Mouse (Mus musculus): ENCODE results near the gene Sf3b1. TPM values are rescaled to one million over a fixed set of nuclear protein-coding genes. Genes with fewer than 3 reads are reported as not detected.

The Sf3b1 gene
- total RNA-seq, 1 experiment = 164 TPM

- H3K27ac ChIP-seq (ENCODE audit: insufficient read depth, low read depth, low read length, poor library complexity, severe bottlenecking) = no peak overlapping the region
- H3K4me3 ChIP-seq (ENCODE audit: insufficient read depth in 1 of 2, low read depth in 1 of 2, low read length in 2 of 2, poor library complexity in 1 of 2, severe bottlenecking in 1 of 2) = no peak overlapping the region
- in situ Hi-C loops (cut with MboI; ENCODE audit: low sequenced_read_pairs in 2 of 2, unreplicated experiment in 2 of 2) = loop anchor here in 1 of 2 experiments (10.0 to 25.0 kb wide), 2 partner anchors 137 to 310 kb away; no protein-coding TSS in a partner anchor
- no peaks in the 10 kb centered on the region for H3K4me1 ChIP-seq (ENCODE audit: control insufficient read depth in 2 of 2, insufficient read depth in 2 of 2, low read length in 2 of 2, poor library complexity in 1 of 2)
- no peak for DNase-seq (ENCODE audit: low read depth, low spot score)
- no peak for TF ChIP-seq ZNF384 (IDR thresholded peaks at IDR 0.05; ENCODE audit: low read depth, low read length)
- no peak for TF ChIP-seq HCFC1 (IDR thresholded peaks at IDR 0.05; ENCODE audit: borderline replicate concordance, insufficient read depth, low read length)
- H3K9ac ChIP-seq (ENCODE audit: insufficient read depth, low read depth, low read length, poor library complexity, severe bottlenecking) = no peak overlapping the region
- no peaks in the 10 kb centered on the region for H3K36me3 ChIP-seq (ENCODE audit: control insufficient read depth, insufficient read depth, low read length, poor library complexity, severe bottlenecking)
- no peaks in the 10 kb centered on the region for H3K9me3 ChIP-seq (ENCODE audit: control insufficient read depth, insufficient read depth, low read depth, low read length)
Observed at GRCm38 (mm10) chr1:54971687-54972404, 55.4 kb downstream of the Sf3b1 start.

GRCm38 (mm10) chr1:54966858-54967257 is 60.4 kb downstream of the Sf3b1 start:
- in situ Hi-C loops (cut with MboI; ENCODE audit: low sequenced_read_pairs in 2 of 2, unreplicated experiment in 2 of 2) = loop anchor here in 1 of 2 experiments (25.0 kb wide), 1 partner anchor 305 kb away; no protein-coding TSS in a partner anchor
- no peak overlapping the region for H3K27ac ChIP-seq (ENCODE audit: insufficient read depth, low read depth, low read length, poor library complexity, severe bottlenecking)

DNA sequence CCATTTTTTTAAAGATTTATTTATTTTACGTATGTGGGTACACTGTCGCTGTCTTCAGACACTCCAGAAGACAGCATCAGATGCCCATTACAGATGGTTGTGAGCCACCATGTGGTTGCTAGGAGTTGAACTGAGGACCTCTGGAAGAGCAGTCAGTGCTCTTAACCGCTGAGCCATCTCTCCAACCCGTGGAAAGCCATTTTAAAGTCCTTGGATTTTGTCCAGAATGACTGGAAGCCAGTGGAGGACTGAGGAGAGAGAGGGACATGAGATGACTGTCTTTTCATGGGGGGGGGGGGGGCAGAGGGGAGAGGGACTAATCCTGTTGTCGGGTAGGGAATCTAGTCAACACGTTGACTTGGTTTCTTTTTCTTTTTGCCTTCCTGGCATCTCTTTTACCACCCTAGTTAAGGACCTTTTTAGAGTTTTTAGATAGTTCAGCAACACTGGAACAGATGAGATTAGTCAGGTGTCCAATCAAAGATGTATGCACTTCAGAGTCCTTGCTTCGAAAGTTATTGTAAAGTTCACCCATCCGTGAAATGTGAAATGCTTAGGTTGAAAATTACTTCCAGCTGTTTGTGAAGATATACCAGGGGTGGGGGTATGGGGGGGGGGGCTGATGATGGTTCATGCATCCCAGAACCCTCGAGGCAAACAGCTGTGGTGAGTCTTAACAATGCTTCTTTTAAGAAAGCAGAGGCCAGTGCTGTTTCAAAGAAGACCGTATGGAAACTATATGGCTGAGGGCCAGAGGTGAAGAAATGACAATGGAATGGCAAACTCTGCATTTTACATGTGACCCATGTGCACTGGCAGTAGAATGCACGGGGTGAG is 61.9 kb downstream of the Sf3b1 start:
- TF ChIP-seq HCFC1 (IDR thresholded peaks at IDR 0.05; ENCODE audit: borderline replicate concordance, insufficient read depth, low read length) = no peak
- Histone ChIP-seq H3K9ac (ENCODE audit: insufficient read depth, low read depth, low read length, poor library complexity, severe bottlenecking) (no peak overlapping the region), H3K4me1 (ENCODE audit: control insufficient read depth in 2 of 2, insufficient read depth in 2 of 2, low read length in 2 of 2, poor library complexity in 1 of 2) (no peaks in the 10 kb centered on the region), H3K36me3 (ENCODE audit: control insufficient read depth, insufficient read depth, low read length, poor library complexity, severe bottlenecking) (no peaks in the 10 kb centered on the region), H3K27ac (ENCODE audit: insufficient read depth, low read depth, low read length, poor library complexity, severe bottlenecking) (no peak overlapping the region), H3K9me3 (ENCODE audit: control insufficient read depth, insufficient read depth, low read depth, low read length) (no peaks in the 10 kb centered on the region), H3K4me3 (ENCODE audit: insufficient read depth in 1 of 2, low read depth in 1 of 2, low read length in 2 of 2, poor library complexity in 1 of 2, severe bottlenecking in 1 of 2) (no peak overlapping the region)
- DNase-seq (ENCODE audit: low read depth, low spot score) = no peak
- in situ Hi-C loops (cut with MboI; ENCODE audit: low sequenced_read_pairs in 2 of 2, unreplicated experiment in 2 of 2) = loop anchor here in 1 of 2 experiments (25.0 kb wide), 1 partner anchor 303 kb away; no protein-coding TSS in a partner anchor

More at GRCm38 (mm10) chr1:54966858-54967257, 60.4 kb downstream of the Sf3b1 start:
- Histone ChIP-seq H3K9ac (ENCODE audit: insufficient read depth, low read depth, low read length, poor library complexity, severe bottlenecking) (no peak overlapping the region), H3K9me3 (ENCODE audit: control insufficient read depth, insufficient read depth, low read depth, low read length) (no peaks in the 10 kb centered on the region), H3K36me3 (ENCODE audit: control insufficient read depth, insufficient read depth, low read length, poor library complexity, severe bottlenecking) (no peaks in the 10 kb centered on the region), H3K4me1 (ENCODE audit: control insufficient read depth in 2 of 2, insufficient read depth in 2 of 2, low read length in 2 of 2, poor library complexity in 1 of 2) (no peaks in the 10 kb centered on the region), H3K4me3 (ENCODE audit: insufficient read depth in 1 of 2, low read depth in 1 of 2, low read length in 2 of 2, poor library complexity in 1 of 2, severe bottlenecking in 1 of 2) (no peak overlapping the region)
- TF ChIP-seq MAFK (IDR thresholded peaks at IDR 0.05; ENCODE audit: insufficient read depth, low read depth, low read length) (peak; percentile 37; the same call in 1 of the 2 replicates), HCFC1 (IDR thresholded peaks at IDR 0.05; ENCODE audit: borderline replicate concordance, insufficient read depth, low read length) (no peak)
- no peak for DNase-seq (ENCODE audit: low read depth, low spot score)

DNA sequence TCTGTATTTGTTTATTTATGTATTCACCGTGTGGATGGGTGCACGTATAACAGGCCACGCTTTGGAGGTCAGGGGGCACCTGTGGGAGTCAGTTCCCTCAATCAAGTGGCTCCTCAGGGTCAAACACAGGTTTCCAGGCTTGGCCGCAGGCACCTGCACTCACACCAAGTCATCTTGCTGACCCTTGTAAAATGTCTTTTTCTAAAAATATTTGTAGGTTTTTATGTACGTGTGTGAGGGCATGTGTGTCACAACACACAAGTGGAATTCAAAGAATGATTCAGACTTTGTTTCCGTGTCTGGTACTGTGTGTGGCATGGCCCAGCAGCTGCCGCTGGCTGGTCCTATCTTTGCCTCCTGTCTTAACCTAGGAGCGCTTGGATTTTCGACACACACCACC is 65.6 kb downstream of the Sf3b1 start:
- no peak overlapping the region for H3K4me3 ChIP-seq (ENCODE audit: insufficient read depth in 1 of 2, low read depth in 1 of 2, low read length in 2 of 2, poor library complexity in 1 of 2, severe bottlenecking in 1 of 2)
- H3K4me1 ChIP-seq (ENCODE audit: control insufficient read depth in 2 of 2, insufficient read depth in 2 of 2, low read length in 2 of 2, poor library complexity in 1 of 2) = no peaks in the 10 kb centered on the region
- DNase-seq (ENCODE audit: low read depth, low spot score) = no peak
- TF ChIP-seq HCFC1 (IDR thresholded peaks at IDR 0.05; ENCODE audit: borderline replicate concordance, insufficient read depth, low read length) = no peak
- no peak for TF ChIP-seq ZC3H11A (IDR thresholded peaks at IDR 0.05; ENCODE audit: borderline replicate concordance, low read depth, low read length)
- TF ChIP-seq CHD2 (IDR thresholded peaks at IDR 0.05; ENCODE audit: low read depth, low read length) = no peak
- TF ChIP-seq MAFK (IDR thresholded peaks at IDR 0.05; ENCODE audit: insufficient read depth, low read depth, low read length) = no peak
- no peak for TF ChIP-seq ZNF384 (IDR thresholded peaks at IDR 0.05; ENCODE audit: low read depth, low read length)
- H3K36me3 ChIP-seq (ENCODE audit: control insufficient read depth, insufficient read depth, low read length, poor library complexity, severe bottlenecking) = no peaks in the 10 kb centered on the region
- no peak overlapping the region for H3K9ac ChIP-seq (ENCODE audit: insufficient read depth, low read depth, low read length, poor library complexity, severe bottlenecking)
- no peaks in the 10 kb centered on the region for H3K9me3 ChIP-seq (ENCODE audit: control insufficient read depth, insufficient read depth, low read depth, low read length)
- in situ Hi-C loops (cut with MboI; ENCODE audit: low sequenced_read_pairs in 2 of 2, unreplicated experiment in 2 of 2) = loop anchor here in 1 of 2 experiments (25.0 kb wide), 1 partner anchor 299 kb away; no protein-coding TSS in a partner anchor
- H3K27ac ChIP-seq (ENCODE audit: insufficient read depth, low read depth, low read length, poor library complexity, severe bottlenecking) = no peak overlapping the region

Measured in ES-E14 (cell line).